19 mouse cellular contexts compared by ENCODE assay signal in the genomic region with DNA sequence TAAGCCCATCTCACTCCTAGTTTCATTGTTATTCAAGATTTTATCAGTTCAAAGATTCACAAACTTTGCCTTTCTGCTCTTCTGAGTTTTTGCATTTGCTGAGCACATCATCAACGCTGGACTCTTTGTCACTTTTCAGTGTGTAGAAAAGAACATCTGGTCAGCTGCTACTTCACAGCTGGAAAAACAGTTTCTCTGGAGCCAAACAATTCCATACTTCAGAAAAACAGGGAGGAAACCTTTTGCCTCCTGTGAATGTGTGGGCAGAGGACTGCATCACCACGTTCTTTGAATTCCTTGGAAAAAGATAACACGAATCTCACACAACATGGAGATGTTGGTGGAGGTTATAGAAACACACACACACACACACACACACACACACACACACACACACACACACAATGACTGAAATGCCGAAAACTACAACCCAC. TPM values are rescaled to one million over a fixed set of nuclear protein-coding genes. Genes with fewer than 3 reads are reported as not detected.
DNase-seq lines count a peak whose midpoint lies in the region; ATAC-seq lines count a peak whose summit lies in the region.
"Had no signal": no experiment of that assay in that cellular context is flagged by ENCODE, and none has a peak within 500 bp of the region (broad histone marks: within the 10 kb centered on the region; RNA-seq: fewer than 3 reads in every experiment).

No protein-coding gene starts in this region.

- 31% methylated on average over 4 of the region's 4 CpGs for WGBS in heart, embryonic 11.5 days (ENCODE audit: insufficient replicate concordance)
- 18% methylated on average over 4 of the region's 4 CpGs for WGBS in kidney, embryonic 15.5 days

- no peaks in the 10 kb centered on the region for H3K27me3 ChIP-seq in heart, embryonic 11.5 days (ENCODE audit: control insufficient read depth, insufficient read depth, low read length)
- H3K27me3 ChIP-seq in kidney, embryonic 15.5 days = no peaks in the 10 kb centered on the region
- H3K27me3 ChIP-seq: embryonic facial prominence, embryonic 15.5 days; forebrain, embryonic 12.5 days; midbrain, embryonic 12.5 days had no signal

- H3K9me3 ChIP-seq in heart, embryonic 11.5 days (replicated peaks; ENCODE audit: control insufficient read depth, low read length) = no peaks in the 10 kb centered on the region
- H3K9me3 ChIP-seq in kidney, embryonic 15.5 days (replicated peaks) = no peaks in the 10 kb centered on the region
- H3K9me3 ChIP-seq: embryonic facial prominence, embryonic 15.5 days; forebrain, embryonic 12.5 days; midbrain, embryonic 12.5 days had no signal

- H3K4me2 ChIP-seq in heart, embryonic 11.5 days = no peak overlapping the region
- H3K4me2 ChIP-seq in kidney, embryonic 15.5 days = no peak overlapping the region
- H3K4me2 ChIP-seq: embryonic facial prominence, embryonic 15.5 days; forebrain, embryonic 12.5 days; lung, embryonic 14.5 days; midbrain, embryonic 12.5 days had no signal

- no peak overlapping the region for H3K9ac ChIP-seq in heart, embryonic 11.5 days (ENCODE audit: low read depth, low read length)
- H3K9ac ChIP-seq in kidney, embryonic 15.5 days = no peak overlapping the region
- H3K9ac ChIP-seq: embryonic facial prominence, embryonic 15.5 days; forebrain, embryonic 12.5 days; lung, embryonic 14.5 days; midbrain, embryonic 12.5 days had no signal

- no peak for ATAC-seq in heart, embryonic 11.5 days (replicated peaks; ENCODE audit: insufficient number of reproducible peaks, low FRiP score, low TSS enrichment)
- ATAC-seq in kidney, embryonic 15.5 days (replicated peaks; ENCODE audit: low FRiP score) = 0 out of 2 replicates have a peak, but pooled peaks have one; percentile 22

- DNase-seq in heart, adult 11 months = peak; percentile 73
- DNase-seq in kidney, postnatal 14 days = no peak
- DNase-seq in Muller cell, postnatal 12 days (ENCODE audit: inconsistent ontology term) = peak; percentile 24
- peak; percentile 24 for DNase-seq in embryo, embryonic 10.5 days (ENCODE audit: low spot score)
- DNase-seq in lung, adult 18-20 months = no peak
- no peak for DNase-seq in c-Kit-positive CD71-positive TER-119-positive erythroid progenitor cells, embryonic 14.5 days (ENCODE audit: low spot score)
- DNase-seq: cerebellum, adult 11 months; cerebellum, postnatal 36 days; kidney, postnatal 36 days; lung, embryonic 14.5 days; lung, postnatal 4 days; thymus, postnatal 25 days had no signal

- H3K36me3 ChIP-seq in heart, embryonic 11.5 days (ENCODE audit: control insufficient read depth, insufficient read depth, low read length) = no peaks in the 10 kb centered on the region
- no peaks in the 10 kb centered on the region for H3K36me3 ChIP-seq in kidney, embryonic 15.5 days
- H3K36me3 ChIP-seq: embryonic facial prominence, embryonic 15.5 days; forebrain, embryonic 12.5 days; midbrain, embryonic 12.5 days had no signal

- H3K27ac ChIP-seq in heart, embryonic 11.5 days (ENCODE audit: low read depth, low read length) = no peak overlapping the region
- H3K27ac ChIP-seq in kidney, embryonic 15.5 days = peak overlapping the region; percentile 22; the same call in 1 of the 2 replicates
- H3K27ac ChIP-seq: embryonic facial prominence, embryonic 15.5 days; forebrain, embryonic 12.5 days; midbrain, embryonic 12.5 days had no signal

- no peak overlapping the region for H3K4me3 ChIP-seq in heart, embryonic 11.5 days (ENCODE audit: low read depth, low read length)
- H3K4me3 ChIP-seq in kidney, embryonic 15.5 days (replicated peaks) = no peak overlapping the region
- H3K4me3 ChIP-seq: embryonic facial prominence, embryonic 15.5 days; forebrain, embryonic 12.5 days; midbrain, embryonic 12.5 days; myocyte had no signal

- H3K4me1 ChIP-seq in heart, embryonic 11.5 days (ENCODE audit: control insufficient read depth, insufficient read depth, low read length) = peaks cover 2% of the 10 kb centered on the region; the same call in 1 of the 2 replicates
- H3K4me1 ChIP-seq in kidney, embryonic 15.5 days = 0 out of 2 replicates have a peak, but pooled peaks cover 6% of the 10 kb centered on the region
- H3K4me1 ChIP-seq: forebrain, embryonic 12.5 days; midbrain, embryonic 12.5 days had no signal

RNA-seq across cellular contexts. Expression of a gene that starts 11.3 kb away (rescaled TPM):
- 12.3 and 13.6 TPM in 2 replicates for polyA plus RNA-seq in heart, embryonic 11.5 days (2014; fragmentation: Nextera tagmentation; extraction: Ambion mirVana)
- 76.8 and 82.9 TPM in 2 replicates for polyA plus RNA-seq in kidney, embryonic 15.5 days (2015; fragmentation: Nextera tagmentation; extraction: Ambion mirVana)
- polyA plus RNA-seq: C2C12, myocyte had no signal

Comparison
In these comparisons a context has a peak if more than half of its experiments do, and no peak if none do; other contexts are left out.
1. DNase-seq: peak in heart, adult 11 months (single experiment), Muller cell, postnatal 12 days (single experiment) and embryo, embryonic 10.5 days (single experiment); none in kidney, postnatal 14 days (single experiment), lung, adult 18-20 months (0 of 2) and c-Kit-positive CD71-positive TER-119-positive erythroid progenitor cells, embryonic 14.5 days (single experiment).